Mouse (Mus musculus) megakaryocyte, embryonic 14.5 days (primary cell): Measurements from ENCODE around the gene Serpina6.

Source experiments
- FLI1 ChIP-seq: IDR thresholded peaks from 2 replicates; pipeline ENCODE4 v1.6.1; 2012; ENCODE audit warnings: low read length, inconsistent platforms, mixed read lengths
- GATA1 ChIP-seq: IDR thresholded peaks from 3 replicates; pipeline ENCODE4 v1.6.1; 2012; ENCODE audit warnings: mixed read lengths, low read length, inconsistent platforms, borderline replicate concordance

GRCm38 (mm10) chr12:103655123-103656044 lies 1.6 kb downstream of the Serpina6 start:
- TF ChIP-seq GATA1, result no peak
- no peak for TF ChIP-seq FLI1
